Mouse (Mus musculus) G1E (cell line): Measurements from ENCODE around the gene Ahcyl2.

Experiments used
- CTCF ChIP-seq: IDR thresholded peaks from 2 replicates; pipeline ENCODE4 v1.5.1; 2012; ENCODE audit warnings: low read depth, low read length, inconsistent platforms, mixed read lengths
- GATA1 ChIP-seq: IDR thresholded peaks from 2 replicates; pipeline ENCODE4 v1.6.1; 2012; ENCODE audit warnings: borderline replicate concordance, low read length, inconsistent platforms, mixed read lengths
- POLR2AphosphoS5 ChIP-seq: IDR thresholded peaks from 2 replicates; pipeline ENCODE4 v1.6.1; 2012; ENCODE audit warnings: low read depth, low read length, inconsistent platforms; ENCODE audit not compliant: insufficient replicate concordance
- TAL1 ChIP-seq: conservative IDR thresholded peaks from 2 replicates; pipeline ENCODE4 v1.6.1; 2012; ENCODE audit warnings: low read depth, low read length, inconsistent platforms, mixed read lengths

- TF ChIP-seq TAL1 = no peak
- no peak for TF ChIP-seq CTCF
- TF ChIP-seq POLR2AphosphoS5 = no peak
- no peak for TF ChIP-seq GATA1
Measured at GRCm38 (mm10) chr6:29805381-29805780, 37.6 kb downstream of the Ahcyl2 start.
